Mouse (Mus musculus): ENCODE measurements around the gene Rbp3. TPM values are rescaled to one million over a fixed set of nuclear protein-coding genes. Genes with fewer than 3 reads are reported as not detected.

The Rbp3 gene
- total RNA-seq (2018; cell fraction: chromatin; rRNA removed): not detected
- not detected for total RNA-seq (2018; cell fraction: cytosol; rRNA removed)
- total RNA-seq (2018; cell fraction: nucleus; rRNA removed): not detected
- not detected in 3 replicates for polyA plus RNA-seq (2018)

- Histone ChIP-seq H3K27ac (no peak within 1 kb of the TSS), H3K79me2 (ENCODE audit: inconsistent target) (no peaks in the 10 kb centered on the region), H3K4me3 (ENCODE audit: inconsistent target) (no peak within 1 kb of the TSS), H3K36me3 (ENCODE audit: inconsistent target) (no peaks in the 10 kb centered on the region)
- 90% methylated on average over 5 of the region's 5 CpGs for WGBS (ENCODE audit: missing documents)
Measured at GRCm38 (mm10) chr14:33953761-33954160, at the start of gene Rbp3. Rbp3 (plus strand) TSS chr14:33954003.

DNA sequence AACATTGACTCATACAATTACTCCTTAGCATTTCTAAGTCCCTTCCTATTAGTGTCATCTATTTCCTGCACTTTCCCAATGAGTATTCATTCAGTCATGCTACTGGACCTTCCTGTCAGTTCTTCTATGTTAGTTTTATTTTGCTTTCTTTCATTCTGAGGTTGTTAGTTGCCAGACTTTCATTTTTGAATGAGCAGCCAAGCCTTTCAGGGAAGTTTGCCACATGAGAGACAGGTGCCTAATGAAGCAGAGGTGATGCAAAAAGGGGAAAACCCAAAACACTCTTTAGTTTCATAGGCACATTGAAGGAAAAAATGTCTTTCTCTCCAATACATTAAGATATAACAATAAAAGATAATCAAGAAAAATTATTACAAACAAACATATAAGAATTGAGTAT, 49.0 kb upstream of the Rbp3 start:
- Histone ChIP-seq H3K79me2 (ENCODE audit: inconsistent target) (no peaks in the 10 kb centered on the region), H3K27ac (no peak overlapping the region), H3K4me3 (ENCODE audit: inconsistent target) (no peak overlapping the region), H3K36me3 (ENCODE audit: inconsistent target) (no peaks in the 10 kb centered on the region)

- WGBS (ENCODE audit: missing documents): 37% methylated on average over 3 of the region's 3 CpGs
- H3K79me2 ChIP-seq (ENCODE audit: inconsistent target): no peaks in the 10 kb centered on the region
- no peaks in the 10 kb centered on the region for H3K36me3 ChIP-seq (ENCODE audit: inconsistent target)
- no peak overlapping the region for H3K27ac ChIP-seq
- no peak overlapping the region for H3K4me3 ChIP-seq (ENCODE audit: inconsistent target)
Measured at GRCm38 (mm10) chr14:33913727-33914126, 40.1 kb upstream of the Rbp3 start.

DNA sequence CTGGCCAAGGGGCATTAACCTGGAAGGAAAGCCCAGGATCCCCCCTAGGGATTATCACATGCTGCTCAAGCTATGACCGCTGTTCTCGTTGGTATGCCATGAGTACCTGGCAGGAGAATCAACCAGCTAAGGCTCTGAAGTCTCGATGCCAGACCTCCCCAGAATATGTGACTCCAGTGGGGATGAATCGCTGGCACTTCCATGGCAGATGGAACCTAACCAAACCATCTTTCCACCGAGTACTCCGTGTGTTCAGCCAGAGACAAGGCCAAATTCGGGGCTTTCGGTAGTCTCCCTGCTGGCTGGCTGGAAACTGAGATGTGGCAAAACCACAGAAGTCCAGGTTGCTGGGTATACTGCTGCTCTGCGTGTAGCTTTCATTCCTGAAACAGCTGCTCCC, 39.6 kb upstream of the Rbp3 start:
- H3K36me3 ChIP-seq (ENCODE audit: inconsistent target): no peaks in the 10 kb centered on the region
- H3K27ac ChIP-seq: no peak overlapping the region
- H3K79me2 ChIP-seq (ENCODE audit: inconsistent target): no peaks in the 10 kb centered on the region
- 88% methylated on average over 9 of the region's 9 CpGs for WGBS (ENCODE audit: missing documents)
- H3K4me3 ChIP-seq (ENCODE audit: inconsistent target): no peak overlapping the region

GRCm38 (mm10) chr14:33920727-33921559, 32.9 kb upstream of the Rbp3 start:
- no peaks in the 10 kb centered on the region for H3K79me2 ChIP-seq (ENCODE audit: inconsistent target)
- no peaks in the 10 kb centered on the region for H3K36me3 ChIP-seq (ENCODE audit: inconsistent target)
- H3K27ac ChIP-seq: no peak overlapping the region
- 62% methylated on average over 14 of the region's 14 CpGs for WGBS (ENCODE audit: missing documents)
- H3K4me3 ChIP-seq (ENCODE audit: inconsistent target): no peak overlapping the region

GRCm38 (mm10) chr14:33922771-33923167, 31.0 kb upstream of the Rbp3 start:
- no peaks in the 10 kb centered on the region for H3K36me3 ChIP-seq (ENCODE audit: inconsistent target)
- H3K79me2 ChIP-seq (ENCODE audit: inconsistent target): no peaks in the 10 kb centered on the region
- no peak overlapping the region for H3K4me3 ChIP-seq (ENCODE audit: inconsistent target)
- WGBS (ENCODE audit: missing documents): 32% methylated on average over 8 of the region's 8 CpGs
- no peak overlapping the region for H3K27ac ChIP-seq

DNA sequence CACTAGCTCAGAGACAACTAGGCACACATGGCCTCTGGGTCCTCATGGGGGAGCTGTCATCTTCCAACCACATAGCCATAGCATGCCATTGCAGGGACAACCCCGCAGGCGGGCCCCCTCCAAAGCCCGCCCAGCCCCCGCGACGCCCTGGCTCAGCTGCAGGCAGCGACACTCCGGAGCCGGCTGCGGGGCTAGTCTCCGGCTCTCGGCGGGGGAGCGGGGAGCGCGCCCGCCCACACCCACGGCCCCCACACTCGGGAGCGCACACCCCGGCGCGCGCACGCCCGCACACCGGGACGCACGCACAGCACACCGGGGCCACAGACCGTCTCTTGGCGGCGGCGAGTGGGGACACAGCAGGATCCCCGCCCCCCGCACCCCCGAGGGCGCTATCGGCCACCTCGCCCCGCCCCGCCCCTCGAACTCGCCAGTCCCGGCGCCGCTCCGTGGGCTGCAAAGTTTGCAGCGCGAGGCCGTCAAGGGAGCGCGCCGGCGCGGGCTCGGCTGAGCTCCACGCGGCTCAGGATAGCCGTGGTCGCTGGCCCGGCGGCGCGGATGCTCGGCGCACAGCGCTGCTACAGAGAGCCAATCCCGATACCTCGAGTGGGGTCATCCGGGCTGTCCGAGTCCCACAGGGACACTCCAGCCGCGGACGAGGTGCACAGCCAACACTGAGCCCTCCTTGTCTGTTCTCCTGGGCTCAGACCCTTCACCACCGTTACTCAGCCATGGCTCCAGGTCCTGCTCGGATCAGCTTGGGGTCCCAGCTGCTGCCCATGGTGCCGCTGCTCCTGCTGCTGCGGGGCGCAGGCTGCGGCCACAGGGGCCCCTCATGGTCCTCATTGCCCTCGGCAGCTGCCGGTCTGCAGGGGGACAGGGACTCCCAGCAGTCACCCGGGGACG, 30.4 kb upstream of the Rbp3 start, which contains the start of gene Gdf10:
TSS of gene Gdf10 (plus strand) at position 420 of the 903 bp plus-strand sequence.
- no peak within 1 kb of the TSS for H3K4me3 ChIP-seq (ENCODE audit: inconsistent target)
- no peaks in the 10 kb centered on the region for H3K79me2 ChIP-seq (ENCODE audit: inconsistent target)
- no peak within 1 kb of the TSS for H3K27ac ChIP-seq
- no peaks in the 10 kb centered on the region for H3K36me3 ChIP-seq (ENCODE audit: inconsistent target)
- WGBS (ENCODE audit: missing documents): 2% methylated on average over 56 of the region's 85 CpGs

DNA sequence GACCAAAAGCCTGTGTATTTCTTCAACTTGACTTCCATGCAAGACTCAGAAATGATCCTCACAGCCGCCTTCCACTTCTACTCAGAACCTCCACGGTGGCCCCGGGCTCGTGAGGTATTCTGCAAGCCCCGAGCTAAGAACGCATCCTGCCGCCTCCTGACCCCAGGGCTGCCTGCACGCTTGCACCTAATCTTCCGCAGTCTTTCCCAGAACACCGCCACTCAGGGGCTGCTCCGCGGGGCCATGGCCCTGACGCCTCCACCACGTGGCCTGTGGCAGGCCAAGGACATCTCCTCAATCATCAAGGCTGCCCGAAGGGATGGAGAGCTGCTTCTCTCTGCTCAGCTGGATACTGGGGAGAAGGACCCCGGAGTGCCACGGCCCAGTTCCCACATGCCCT, 21.9 kb upstream of the Rbp3 start:
- WGBS (ENCODE audit: missing documents): 50% methylated on average over 17 of the region's 17 CpGs
- H3K36me3 ChIP-seq (ENCODE audit: inconsistent target): no peaks in the 10 kb centered on the region
- no peaks in the 10 kb centered on the region for H3K79me2 ChIP-seq (ENCODE audit: inconsistent target)
- H3K4me3 ChIP-seq (ENCODE audit: inconsistent target): no peak overlapping the region
- no peak overlapping the region for H3K27ac ChIP-seq

DNA sequence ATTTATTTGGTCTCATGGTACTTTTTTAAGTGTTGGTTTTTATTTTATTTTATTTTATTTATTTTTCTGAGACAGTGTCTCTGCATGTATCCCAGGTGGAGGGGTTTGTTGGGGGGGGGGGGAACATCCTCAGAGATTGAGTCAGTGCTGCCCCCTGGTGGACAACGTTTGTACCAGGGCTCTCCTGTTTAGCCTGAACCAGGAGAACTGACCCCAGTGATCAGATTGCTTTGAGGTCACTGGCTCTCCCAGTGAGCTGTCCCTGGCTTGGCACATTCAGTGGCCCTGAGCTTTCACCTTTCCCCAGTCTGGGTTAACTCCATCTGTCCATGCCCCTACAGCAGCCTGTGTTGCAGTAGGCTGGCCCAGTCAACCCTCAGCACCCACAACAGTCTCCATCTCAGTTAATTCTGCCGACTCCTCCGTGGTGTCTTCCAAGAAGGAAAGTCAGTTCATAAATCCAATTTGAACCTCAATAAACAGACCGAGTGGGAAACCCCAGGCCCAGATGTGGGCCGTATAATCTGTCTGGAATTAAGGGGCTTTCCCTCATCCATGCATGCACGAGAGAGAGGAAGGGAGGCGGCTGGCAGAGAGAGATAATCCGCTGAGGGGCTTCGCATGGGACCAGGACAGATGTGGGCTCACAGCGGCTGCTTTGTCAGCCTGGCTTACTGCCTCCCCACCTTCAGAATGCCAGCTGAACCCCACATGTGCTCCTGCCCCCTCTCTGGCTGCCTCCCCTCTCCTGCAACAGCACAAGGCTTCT, 20.7 kb upstream of the Rbp3 start:
- WGBS (ENCODE audit: missing documents): 68% methylated on average over 10 of the region's 10 CpGs
- Histone ChIP-seq H3K27ac (no peak overlapping the region), H3K36me3 (ENCODE audit: inconsistent target) (no peaks in the 10 kb centered on the region), H3K79me2 (ENCODE audit: inconsistent target) (no peaks in the 10 kb centered on the region), H3K4me3 (ENCODE audit: inconsistent target) (no peak overlapping the region)

GRCm38 (mm10) chr14:33933778-33934317, 20.0 kb upstream of the Rbp3 start:
- WGBS (ENCODE audit: missing documents): 45% methylated on average over 5 of the region's 5 CpGs
- H3K36me3 ChIP-seq (ENCODE audit: inconsistent target): no peaks in the 10 kb centered on the region
- no peaks in the 10 kb centered on the region for H3K79me2 ChIP-seq (ENCODE audit: inconsistent target)
- no peak overlapping the region for H3K27ac ChIP-seq
- H3K4me3 ChIP-seq (ENCODE audit: inconsistent target): no peak overlapping the region

DNA sequence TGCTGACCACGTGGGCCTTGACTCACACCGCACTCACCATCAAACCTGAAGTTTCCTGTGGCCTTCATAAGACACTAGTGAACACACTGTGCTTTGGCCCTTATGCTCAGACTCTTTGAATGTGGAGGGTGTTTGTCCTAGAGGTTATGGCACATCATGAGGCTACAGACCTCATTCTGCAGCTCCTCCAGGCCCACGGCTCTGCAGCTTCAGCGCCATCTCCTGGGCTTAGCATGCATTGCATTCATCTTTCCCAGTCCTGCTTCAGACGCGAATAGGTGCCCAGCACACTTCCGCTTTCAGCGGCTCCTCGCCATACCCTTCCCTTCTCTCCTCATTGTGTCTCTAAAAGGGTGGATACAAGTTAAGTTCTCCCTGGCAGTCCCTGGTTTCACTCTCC, 14.7 kb upstream of the Rbp3 start:
- no peaks in the 10 kb centered on the region for H3K79me2 ChIP-seq (ENCODE audit: inconsistent target)
- WGBS (ENCODE audit: missing documents): 21% methylated on average over 9 of the region's 9 CpGs
- no peak overlapping the region for H3K27ac ChIP-seq
- H3K36me3 ChIP-seq (ENCODE audit: inconsistent target): no peaks in the 10 kb centered on the region
- H3K4me3 ChIP-seq (ENCODE audit: inconsistent target): no peak overlapping the region

- no peaks in the 10 kb centered on the region for H3K79me2 ChIP-seq (ENCODE audit: inconsistent target)
- no peaks in the 10 kb centered on the region for H3K36me3 ChIP-seq (ENCODE audit: inconsistent target)
- no peak within 1 kb of the TSS for H3K27ac ChIP-seq
- 82% methylated on average over 8 of the region's 8 CpGs for WGBS (ENCODE audit: missing documents)
- H3K4me3 ChIP-seq (ENCODE audit: inconsistent target): no peak within 1 kb of the TSS
Measured at GRCm38 (mm10) chr14:33940739-33941138, 13.1 kb upstream of the Rbp3 start, which contains the start of gene Gdf2. Gdf2 (plus strand) TSS chr14:33941039.

DNA sequence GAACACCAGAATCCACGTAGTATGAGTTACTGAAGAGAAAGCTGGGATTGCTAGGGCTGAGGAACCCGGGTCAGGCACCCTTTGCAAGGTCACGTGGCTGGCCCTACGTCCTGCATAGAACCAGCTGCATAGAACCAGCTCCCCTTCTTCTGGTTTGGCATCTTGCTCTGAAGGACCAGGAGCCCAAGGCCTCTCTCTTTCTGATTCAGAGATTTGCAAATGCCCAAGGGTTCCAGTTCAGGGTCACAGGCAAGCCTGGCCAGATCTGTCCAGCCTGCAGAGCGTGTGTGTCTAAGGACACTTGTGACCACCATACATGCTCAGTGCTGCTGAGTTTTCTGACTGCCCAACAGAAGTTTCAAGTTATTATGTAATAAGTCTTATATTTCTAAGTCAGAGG, 11.6 kb upstream of the Rbp3 start:
- 77% methylated on average over 5 of the region's 5 CpGs for WGBS (ENCODE audit: missing documents)
- no peaks in the 10 kb centered on the region for H3K79me2 ChIP-seq (ENCODE audit: inconsistent target)
- H3K36me3 ChIP-seq (ENCODE audit: inconsistent target): no peaks in the 10 kb centered on the region
- no peak overlapping the region for H3K4me3 ChIP-seq (ENCODE audit: inconsistent target)
- no peak overlapping the region for H3K27ac ChIP-seq

- WGBS (ENCODE audit: missing documents): 78% methylated on average over 6 of the region's 6 CpGs
- Histone ChIP-seq H3K4me3 (ENCODE audit: inconsistent target) (no peak overlapping the region), H3K36me3 (ENCODE audit: inconsistent target) (no peaks in the 10 kb centered on the region)
Measured at GRCm38 (mm10) chr14:33946125-33946524, 7.7 kb upstream of the Rbp3 start.

More at GRCm38 (mm10) chr14:33946125-33946524, 7.7 kb upstream of the Rbp3 start:
- no peaks in the 10 kb centered on the region for H3K79me2 ChIP-seq (ENCODE audit: inconsistent target)
- no peak overlapping the region for H3K27ac ChIP-seq
